Mouse (Mus musculus) 416B (cell line): ENCODE data around the gene Itgb3bp.

Source experiments
- DNase-seq: peaks from one replicate; pipeline ENCODE4 v3.0.0; 2011; ENCODE audit warnings: low read depth

Gene Itgb3bp

GRCm38 (mm10) chr4:99929613-99930517 lies at the start of gene Itgb3bp:
Itgb3bp (minus strand) TSS chr4:99929813.
- DNase-seq: peak; percentile 85

GRCm38 (mm10) chr4:99979326-99979725 lies 49.7 kb upstream of the Itgb3bp start:
- DNase-seq: no peak

GRCm38 (mm10) chr4:99974375-99974774 lies 44.8 kb upstream of the Itgb3bp start:
- no peak for DNase-seq

GRCm38 (mm10) chr4:99973931-99974330 lies 44.3 kb upstream of the Itgb3bp start:
- DNase-seq: no peak

GRCm38 (mm10) chr4:99972886-99973285 lies 43.3 kb upstream of the Itgb3bp start:
- peak; percentile 65 for DNase-seq

GRCm38 (mm10) chr4:99970097-99970496 lies 40.5 kb upstream of the Itgb3bp start:
- DNase-seq: no peak

- DNase-seq: no peak
Measured at GRCm38 (mm10) chr4:99969328-99969727, 39.7 kb upstream of the Itgb3bp start.

GRCm38 (mm10) chr4:99966555-99966954 lies 36.9 kb upstream of the Itgb3bp start:
- no peak for DNase-seq

GRCm38 (mm10) chr4:99959308-99959707 lies 29.7 kb upstream of the Itgb3bp start:
- no peak for DNase-seq

- DNase-seq: no peak
Measured at GRCm38 (mm10) chr4:99958084-99958815, 28.6 kb upstream of the Itgb3bp start.

GRCm38 (mm10) chr4:99957186-99957585 lies 27.6 kb upstream of the Itgb3bp start:
- DNase-seq: no peak

GRCm38 (mm10) chr4:99955396-99955795 lies 25.8 kb upstream of the Itgb3bp start:
- no peak for DNase-seq

GRCm38 (mm10) chr4:99953904-99954303 lies 24.3 kb upstream of the Itgb3bp start:
- no peak for DNase-seq

- no peak for DNase-seq
Measured at GRCm38 (mm10) chr4:99947896-99948295, 18.3 kb upstream of the Itgb3bp start.

GRCm38 (mm10) chr4:99947192-99947591 lies 17.6 kb upstream of the Itgb3bp start:
- peak; percentile 67 for DNase-seq

- DNase-seq: no peak
Measured at GRCm38 (mm10) chr4:99946516-99946915, 16.9 kb upstream of the Itgb3bp start.

GRCm38 (mm10) chr4:99945011-99945410 lies 15.4 kb upstream of the Itgb3bp start:
- no peak for DNase-seq

GRCm38 (mm10) chr4:99944606-99945005 lies 15.0 kb upstream of the Itgb3bp start:
- no peak for DNase-seq

GRCm38 (mm10) chr4:99941655-99942414 lies 12.2 kb upstream of the Itgb3bp start:
- DNase-seq: peak; percentile 51

- no peak for DNase-seq
Measured at GRCm38 (mm10) chr4:99939711-99940505, 10.3 kb upstream of the Itgb3bp start.

GRCm38 (mm10) chr4:99936278-99936677 lies 6.7 kb upstream of the Itgb3bp start:
- no peak for DNase-seq
